Mouse (Mus musculus) kidney, embryonic 14.5 days (tissue): ENCODE measurements around the gene Trp53bp2. TPM values are rescaled to one million over a fixed set of nuclear protein-coding genes. Genes with fewer than 3 reads are reported as not detected.
A peak's percentile ranks its signal among the peaks of the same experiment; 100 is the strongest.

Experiments used
- ATAC-seq: fragments of 200-750 bp; cut with Nextera tagmentation; 2 replicates; pipeline ENCODE4 v1.8.0; 2017; ENCODE audit warnings: moderate number of reproducible peaks, mild to moderate bottlenecking, moderate TSS enrichment, moderate library complexity; ENCODE audit not compliant: low FRiP score, low TSS enrichment
- H3K27ac ChIP-seq: fragments of 300-500 bp; sonication (generic); 2 replicates; pipeline ENCODE4 v1.5.1; 2014; ENCODE audit warnings: low read depth, mild to moderate bottlenecking, low read length, moderate library complexity, mixed read lengths
- H3K27me3 ChIP-seq: fragments of 300-500 bp; sonication (generic); 2 replicates; pipeline ENCODE4 v1.6.1; 2014; ENCODE audit warnings: mild to moderate bottlenecking, low read length; ENCODE audit not compliant: control insufficient read depth, insufficient read depth
- H3K36me3 ChIP-seq: fragments of 300-500 bp; sonication (generic); 2 replicates; pipeline ENCODE4 v1.6.1; 2014; ENCODE audit warnings: low read length, mixed read lengths; ENCODE audit not compliant: control insufficient read depth, insufficient read depth
- H3K4me1 ChIP-seq: fragments of 300-500 bp; sonication (generic); 2 replicates; pipeline ENCODE4 v1.6.1; 2014; ENCODE audit warnings: low read length, mixed read lengths; ENCODE audit not compliant: control insufficient read depth, insufficient read depth
- H3K4me2 ChIP-seq: fragments of 300-500 bp; sonication (generic); replicated peaks from 2 replicates; pipeline ENCODE4 v1.6.1; 2014; ENCODE audit warnings: low read depth, mild to moderate bottlenecking, low read length
- H3K4me3 ChIP-seq: fragments of 300-500 bp; sonication (generic); 2 replicates; pipeline ENCODE4 v1.5.1; 2014; ENCODE audit warnings: mild to moderate bottlenecking, low read length
- H3K9ac ChIP-seq: fragments of 300-500 bp; sonication (generic); 2 replicates; pipeline ENCODE4 v1.6.1; 2014; ENCODE audit warnings: low read depth, mild to moderate bottlenecking, low read length, moderate library complexity
- H3K9me3 ChIP-seq: fragments of 300-500 bp; sonication (generic); 2 replicates; pipeline ENCODE4 v1.6.1; 2016; ENCODE audit warnings: low read length; ENCODE audit not compliant: control insufficient read depth
- WGBS: fragments of 180-500 bp; shearing (Covaris S2); extraction: QIAGEN DNeasy Blood & Tissue Kit; methylation state at CpG from one replicate; pipeline ENCODE4 v1.1.7; 2014; 5-methylcytosine and 5-hydroxymethylcytosine counted together
- polyA plus RNA-seq: library from polyadenylated mRNA; unstranded; fragments of >200 nt; fragmentation: Nextera tagmentation; extraction: Ambion mirVana; gene quantifications from 2 replicates; pipeline ENCODE4 v1.2.1, GENCODE M21; 2014

The Trp53bp2 gene
- polyA plus RNA-seq, 1 experiment from 2014 or later: 32.4 TPM

DNA sequence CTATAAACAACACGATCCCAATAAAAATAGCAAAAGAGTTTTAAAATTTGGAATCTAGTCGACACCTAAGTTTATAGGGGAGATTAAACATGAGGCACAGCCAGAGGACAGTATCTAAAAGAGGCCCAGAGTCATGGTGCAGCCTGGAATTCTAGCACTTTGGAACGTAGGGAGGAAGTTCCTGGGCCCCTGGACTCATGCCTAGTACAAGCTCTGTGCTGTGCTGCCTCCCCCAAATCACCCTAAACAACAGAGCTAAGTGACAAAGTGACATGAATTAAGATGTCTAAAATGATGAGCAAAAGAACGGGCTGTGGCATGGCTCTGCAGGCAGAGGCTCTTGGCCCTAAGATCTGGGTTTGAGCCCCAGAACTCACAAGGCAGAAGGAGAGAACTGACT is 88.8 kb downstream of the Trp53bp2 start:
- Histone ChIP-seq H3K36me3 (peaks cover 11% of the 10 kb centered on the region; the same call in 1 of the 2 replicates), H3K9ac (no peak overlapping the region), H3K4me2 (no peak overlapping the region), H3K9me3 (no peaks in the 10 kb centered on the region), H3K27ac (no peak overlapping the region), H3K4me1 (peaks cover 17% of the 10 kb centered on the region), H3K4me3 (no peak overlapping the region), H3K27me3 (no peaks in the 10 kb centered on the region)
- 58% methylated on average over 4 of the region's 4 CpGs for WGBS
- no peak for ATAC-seq

DNA sequence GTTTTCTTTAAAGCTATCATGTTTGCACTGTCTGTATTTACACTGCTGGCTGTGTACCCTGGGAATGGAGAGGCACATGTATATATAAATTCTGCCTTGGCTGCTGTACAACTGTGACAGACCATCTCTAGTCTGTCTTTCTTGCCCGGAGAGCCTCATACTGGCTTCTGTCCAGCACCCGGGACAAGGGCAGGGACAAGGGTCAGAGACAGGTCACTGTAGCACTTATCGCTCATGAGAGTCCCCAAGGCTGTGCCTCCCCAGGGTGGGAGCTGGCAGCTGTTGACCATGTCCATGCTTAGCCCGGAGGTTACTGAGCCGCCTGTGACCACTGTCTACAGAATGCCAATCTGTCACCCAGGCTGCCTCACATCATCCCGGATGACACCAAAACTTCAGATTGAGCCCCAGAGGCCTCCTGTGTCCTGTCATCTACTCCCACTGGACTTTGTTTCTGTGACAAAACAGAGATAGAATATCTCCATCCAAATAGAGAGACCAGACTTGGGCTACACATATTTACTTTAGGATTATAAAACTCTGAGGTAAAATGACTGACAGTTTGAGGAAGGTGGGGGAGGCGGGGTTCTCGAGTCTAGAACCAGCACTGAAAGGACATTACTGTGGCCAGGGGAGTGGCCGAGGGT is 90.6 kb downstream of the Trp53bp2 start:
- H3K27ac ChIP-seq: no peak overlapping the region
- H3K4me2 ChIP-seq: no peak overlapping the region
- no peak overlapping the region for H3K4me3 ChIP-seq
- H3K4me1 ChIP-seq: peaks cover 24% of the 10 kb centered on the region
- WGBS: 63% methylated on average over 9 of the region's 9 CpGs
- H3K9me3 ChIP-seq: no peaks in the 10 kb centered on the region
- H3K9ac ChIP-seq: no peak overlapping the region
- no peak for ATAC-seq
- peaks cover 11% of the 10 kb centered on the region; the same call in 1 of the 2 replicates for H3K36me3 ChIP-seq
- no peaks in the 10 kb centered on the region for H3K27me3 ChIP-seq

DNA sequence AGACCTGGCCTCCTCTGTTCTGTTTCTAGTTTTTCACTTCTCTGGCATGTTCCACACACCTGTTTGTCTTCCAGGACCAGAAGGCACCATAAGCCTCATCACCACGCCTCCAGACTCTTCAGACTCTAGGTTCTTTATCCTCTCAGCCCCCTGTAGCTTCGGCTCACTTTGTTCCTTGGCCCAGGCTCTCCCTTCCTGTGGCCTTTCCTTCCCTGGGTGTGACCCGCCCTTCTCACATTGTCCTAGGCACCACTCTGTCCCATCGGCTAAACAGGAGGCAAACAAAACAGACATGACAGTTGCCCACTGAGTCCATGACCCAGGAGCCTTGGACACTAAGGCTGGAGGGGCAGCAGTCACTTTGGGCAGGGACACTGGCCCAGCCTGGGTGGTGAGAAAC is 91.3 kb downstream of the Trp53bp2 start:
- Histone ChIP-seq H3K9ac (no peak overlapping the region), H3K9me3 (no peaks in the 10 kb centered on the region), H3K4me3 (no peak overlapping the region), H3K27me3 (no peaks in the 10 kb centered on the region), H3K36me3 (peaks cover 11% of the 10 kb centered on the region; the same call in 1 of the 2 replicates), H3K27ac (no peak overlapping the region), H3K4me2 (no peak overlapping the region), H3K4me1 (peaks cover 24% of the 10 kb centered on the region)
- no peak for ATAC-seq
- WGBS: 71% methylated on average over 4 of the region's 4 CpGs

DNA sequence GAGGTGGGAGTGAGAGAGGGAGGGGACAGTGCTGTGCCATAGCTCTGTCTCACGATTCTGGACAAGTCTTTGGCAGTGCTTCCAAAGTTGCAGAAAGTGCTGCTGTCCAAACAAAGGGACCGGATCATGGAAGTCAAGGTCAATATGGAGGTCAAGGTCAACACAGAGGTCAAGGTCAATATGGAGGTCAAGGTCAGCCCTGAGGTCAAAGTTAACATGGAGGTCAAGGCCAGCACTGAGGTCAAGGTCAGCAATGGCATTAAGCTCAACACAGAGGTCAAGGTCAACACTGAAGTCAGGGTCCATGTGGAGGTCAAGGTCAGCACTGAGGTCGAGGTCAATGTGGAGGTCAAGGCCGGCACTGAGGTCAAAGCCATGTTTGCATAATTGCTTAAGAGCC is 91.9 kb downstream of the Trp53bp2 start:
- H3K4me3 ChIP-seq: no peak overlapping the region
- no peaks in the 10 kb centered on the region for H3K9me3 ChIP-seq
- H3K4me1 ChIP-seq: peaks cover 24% of the 10 kb centered on the region
- H3K27me3 ChIP-seq: no peaks in the 10 kb centered on the region
- no peak overlapping the region for H3K27ac ChIP-seq
- peaks cover 17% of the 10 kb centered on the region; the same call in 1 of the 2 replicates for H3K36me3 ChIP-seq
- H3K9ac ChIP-seq: no peak overlapping the region
- WGBS: 77% methylated on average over 4 of the region's 4 CpGs
- ATAC-seq: no peak
- H3K4me2 ChIP-seq: no peak overlapping the region

DNA sequence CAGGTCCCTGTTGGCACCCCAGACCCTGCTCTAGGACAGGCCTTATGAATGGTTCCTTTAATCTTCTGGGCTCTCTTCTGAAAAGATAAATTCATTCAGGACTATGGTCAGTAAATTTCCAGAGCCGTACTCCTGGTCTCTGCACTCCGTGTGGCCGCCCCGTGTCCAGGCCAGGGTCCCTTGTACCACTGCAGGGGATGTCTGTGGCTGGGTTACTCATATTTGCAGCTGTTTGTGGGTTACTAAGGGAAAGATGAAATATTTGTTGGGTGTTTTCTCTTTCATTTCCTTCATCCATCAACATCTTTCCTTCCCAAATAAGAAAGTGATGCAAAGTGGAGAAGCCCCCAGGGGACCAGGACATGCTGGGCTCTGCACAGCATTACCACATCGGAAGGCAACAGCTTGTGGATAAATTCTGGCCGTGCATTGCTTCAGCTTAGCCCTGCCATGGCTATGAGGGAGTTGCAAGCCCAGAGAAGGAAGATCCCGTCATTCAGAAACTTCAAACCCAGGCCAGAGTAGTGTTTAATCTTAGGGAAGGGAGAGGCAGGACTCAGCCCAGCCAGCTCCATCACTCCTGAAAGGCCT is 92.9 kb downstream of the Trp53bp2 start:
- no peak overlapping the region for H3K27ac ChIP-seq
- WGBS: 92% methylated on average over 7 of the region's 7 CpGs
- peaks cover 19% of the 10 kb centered on the region; the same call in 1 of the 2 replicates for H3K36me3 ChIP-seq
- no peaks in the 10 kb centered on the region for H3K27me3 ChIP-seq
- no peak overlapping the region for H3K4me2 ChIP-seq
- no peaks in the 10 kb centered on the region for H3K9me3 ChIP-seq
- no peak overlapping the region for H3K4me3 ChIP-seq
- H3K9ac ChIP-seq: no peak overlapping the region
- H3K4me1 ChIP-seq: peaks cover 18% of the 10 kb centered on the region
- no peak for ATAC-seq

DNA sequence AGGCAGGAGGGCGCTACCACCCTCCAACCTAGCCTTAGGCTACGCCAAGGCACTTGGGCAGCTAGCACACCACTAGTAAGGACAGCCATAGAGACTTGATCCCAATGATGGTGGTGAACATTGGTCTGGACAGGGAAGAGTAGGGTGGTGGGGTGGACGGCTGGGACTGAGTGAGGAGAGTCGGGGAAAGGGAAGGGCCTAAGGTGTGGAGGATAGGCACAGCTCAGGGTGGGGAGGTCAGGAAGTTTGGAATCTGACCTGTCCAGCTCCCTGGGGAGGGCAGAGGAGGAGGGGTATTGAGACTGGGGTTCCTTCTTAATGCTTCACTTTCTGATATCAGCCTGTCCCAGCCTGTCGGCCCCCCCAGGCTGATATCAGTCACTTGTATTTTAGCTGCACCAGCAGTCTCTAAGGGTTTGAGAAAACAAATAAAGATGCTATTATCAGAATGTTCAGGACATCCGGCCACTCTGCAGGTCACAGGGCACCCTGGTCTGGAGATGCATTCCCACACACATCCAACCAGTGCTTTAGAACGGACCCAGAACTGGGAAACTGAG is 93.6 kb downstream of the Trp53bp2 start:
- H3K9ac ChIP-seq: no peak overlapping the region
- H3K27ac ChIP-seq: no peak overlapping the region
- peaks cover 18% of the 10 kb centered on the region for H3K4me1 ChIP-seq
- WGBS: 91% methylated on average over 7 of the region's 7 CpGs
- H3K36me3 ChIP-seq: peaks cover 19% of the 10 kb centered on the region; the same call in 1 of the 2 replicates
- ATAC-seq: no peak
- no peak overlapping the region for H3K4me3 ChIP-seq
- no peaks in the 10 kb centered on the region for H3K27me3 ChIP-seq
- H3K4me2 ChIP-seq: no peak overlapping the region
- H3K9me3 ChIP-seq: no peaks in the 10 kb centered on the region

DNA sequence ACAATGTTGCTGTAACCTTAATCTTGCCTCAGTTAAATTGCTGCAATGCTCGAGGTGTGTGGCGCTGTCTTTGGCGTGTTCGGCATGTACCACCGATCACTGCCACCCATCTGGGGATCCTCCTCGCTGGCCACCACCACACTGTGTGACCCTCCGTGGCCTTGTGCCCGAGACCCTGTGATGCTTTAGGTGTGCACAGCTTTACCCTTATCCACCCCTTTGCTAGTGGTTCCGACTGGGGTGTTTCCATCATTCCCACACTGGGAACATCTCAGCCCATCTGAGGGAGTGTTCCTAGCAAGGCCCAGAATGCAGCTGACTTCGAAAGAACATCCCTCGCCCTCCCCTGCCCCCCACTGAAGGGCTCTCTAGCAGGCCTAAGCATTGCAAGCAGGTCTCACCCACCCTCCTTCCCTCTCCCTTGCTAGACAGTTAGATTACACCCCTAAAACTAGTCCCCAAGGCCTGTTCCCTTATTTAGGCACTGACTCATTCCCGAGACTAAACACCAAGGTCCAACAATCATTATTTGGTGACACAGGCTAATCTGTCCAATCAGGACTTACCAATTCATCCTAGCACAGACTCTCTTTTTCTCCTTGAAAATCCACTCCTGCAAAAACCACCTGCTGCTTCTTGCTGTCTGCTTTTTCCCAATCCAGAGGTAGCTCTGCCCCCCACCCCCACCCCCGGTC is 94.4 kb downstream of the Trp53bp2 start:
- Histone ChIP-seq H3K9me3 (no peaks in the 10 kb centered on the region), H3K36me3 (peaks cover 19% of the 10 kb centered on the region; the same call in 1 of the 2 replicates), H3K4me2 (no peak overlapping the region), H3K9ac (no peak overlapping the region), H3K27ac (no peak overlapping the region), H3K4me1 (peaks cover 15% of the 10 kb centered on the region), H3K27me3 (no peaks in the 10 kb centered on the region), H3K4me3 (no peak overlapping the region)
- no peak for ATAC-seq
- WGBS: 78% methylated on average over 13 of the region's 13 CpGs

DNA sequence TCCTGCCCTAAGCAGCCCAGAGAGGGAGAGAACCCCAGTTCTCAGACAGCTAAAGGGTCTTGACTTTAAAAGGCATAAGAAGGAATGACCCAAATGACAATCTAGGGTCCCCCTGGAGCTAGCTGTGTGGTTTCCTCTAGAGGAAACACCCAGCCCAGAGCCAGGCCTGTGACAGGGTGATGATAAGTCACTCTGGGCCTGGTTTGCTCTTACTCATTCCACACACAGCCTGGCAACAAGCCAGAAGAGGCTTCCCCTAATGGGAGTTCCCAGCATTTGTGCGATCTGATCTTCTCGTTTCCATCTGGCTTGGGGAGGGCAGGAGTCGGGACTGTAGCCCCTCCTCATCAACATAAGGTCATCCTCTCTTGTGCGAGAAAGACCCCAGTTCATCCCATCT is 95.3 kb downstream of the Trp53bp2 start:
- WGBS: 14% methylated on average over 4 of the region's 4 CpGs
- Histone ChIP-seq H3K27me3 (no peaks in the 10 kb centered on the region), H3K27ac (0 out of 2 replicates have a peak overlapping the region, but pooled peaks have one; percentile 24), H3K4me3 (no peak overlapping the region), H3K4me2 (no peak overlapping the region), H3K4me1 (peaks cover 15% of the 10 kb centered on the region), H3K9me3 (no peaks in the 10 kb centered on the region), H3K36me3 (peaks cover 26% of the 10 kb centered on the region; the same call in 1 of the 2 replicates), H3K9ac (no peak overlapping the region)
- peak; percentile 51 for ATAC-seq

DNA sequence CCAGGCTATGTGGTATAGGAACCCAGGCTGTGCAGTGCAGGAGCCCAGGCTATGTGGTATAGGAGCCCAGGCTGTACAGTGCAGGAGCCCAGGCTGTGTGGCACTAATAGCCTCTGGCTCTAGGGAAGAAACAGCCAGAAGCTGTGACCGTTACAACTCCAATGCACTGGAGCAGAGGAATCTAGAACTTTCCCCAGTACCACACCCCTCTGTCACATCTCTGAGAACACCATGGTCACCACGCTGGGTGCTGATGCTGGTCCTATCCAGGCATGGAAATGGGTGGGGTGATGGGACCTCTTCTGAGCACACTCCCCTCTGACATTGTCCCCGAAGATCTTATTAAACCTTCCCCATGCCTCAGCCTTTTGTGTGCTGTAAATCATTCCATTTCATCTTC is 96.3 kb downstream of the Trp53bp2 start:
- Histone ChIP-seq H3K9me3 (no peaks in the 10 kb centered on the region), H3K9ac (no peak overlapping the region), H3K4me2 (no peak overlapping the region), H3K36me3 (peaks cover 33% of the 10 kb centered on the region), H3K4me3 (no peak overlapping the region), H3K27me3 (no peaks in the 10 kb centered on the region), H3K4me1 (peaks cover 15% of the 10 kb centered on the region), H3K27ac (no peak overlapping the region)
- 92% methylated on average over 3 of the region's 3 CpGs for WGBS
- ATAC-seq: no peak
